Mouse (Mus musculus) c-Kit-negative CD71-positive TER-119-positive erythroid progenitor cells, embryonic 14.5 days (primary cell): Measurements from ENCODE around the gene Slc17a6.
"Not testable (repeated sequence)": the region's sequence is repeated elsewhere in the genome, so short reads cannot be mapped to it uniquely, and the experiment has no call there.

ENCODE experiments used
- DNase-seq: peaks from one replicate; pipeline ENCODE4 v3.0.0-alpha.2; 2013; ENCODE audit warnings: low read depth, low spot score

Gene Slc17a6

DNA sequence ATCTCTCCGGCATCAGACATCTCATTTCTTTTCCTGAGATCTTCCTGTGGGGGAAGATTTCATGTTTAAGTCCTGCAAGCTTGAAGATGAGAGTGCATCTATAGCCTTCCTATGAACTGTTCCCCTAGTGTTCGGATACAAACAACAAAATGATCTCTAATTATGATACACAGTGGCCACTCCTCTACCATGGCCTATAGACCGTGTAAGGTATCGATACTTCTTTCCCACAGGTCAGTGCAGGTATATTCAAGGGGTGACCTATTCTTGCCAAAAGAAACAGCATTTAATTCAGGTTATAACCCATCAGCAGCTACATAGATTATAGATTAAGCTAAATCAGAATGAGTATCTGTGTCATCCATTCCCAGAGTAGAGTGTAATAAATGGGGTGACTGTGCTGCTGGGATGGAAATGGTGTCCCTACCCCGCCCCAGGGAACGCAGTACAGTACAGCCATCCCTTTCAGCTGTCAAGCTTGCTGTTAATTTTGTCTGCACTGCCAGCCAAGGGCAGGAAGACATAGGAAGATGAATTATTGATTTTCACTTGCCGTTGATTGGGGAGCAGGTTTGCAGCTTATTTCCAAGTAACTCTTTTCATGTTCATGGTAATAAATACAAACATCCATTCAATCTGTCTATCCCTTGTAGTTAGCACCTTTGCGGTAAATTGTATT lies 71.9 kb downstream of the Slc17a6 start:
- DNase-seq: no peak

DNA sequence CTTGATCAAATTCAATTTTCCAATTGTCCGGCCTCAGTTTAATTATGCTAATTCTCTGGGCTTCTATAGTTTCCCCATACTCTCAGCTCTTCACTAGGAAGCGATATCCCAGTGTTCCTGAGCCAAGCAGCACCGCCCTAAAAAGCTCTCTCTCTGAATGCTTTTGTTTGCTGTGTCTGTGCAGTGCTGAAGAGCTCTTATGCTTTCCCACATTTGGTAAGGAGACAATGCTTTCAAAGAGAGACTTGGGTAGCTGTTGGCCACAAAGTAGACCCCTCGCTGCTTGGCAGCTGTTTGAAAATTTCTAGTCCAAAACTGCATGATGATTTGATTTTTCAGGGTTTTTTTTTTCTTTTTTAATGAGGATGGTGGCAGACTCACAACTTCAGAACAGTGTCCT lies 72.6 kb downstream of the Slc17a6 start:
- no peak for DNase-seq

DNA sequence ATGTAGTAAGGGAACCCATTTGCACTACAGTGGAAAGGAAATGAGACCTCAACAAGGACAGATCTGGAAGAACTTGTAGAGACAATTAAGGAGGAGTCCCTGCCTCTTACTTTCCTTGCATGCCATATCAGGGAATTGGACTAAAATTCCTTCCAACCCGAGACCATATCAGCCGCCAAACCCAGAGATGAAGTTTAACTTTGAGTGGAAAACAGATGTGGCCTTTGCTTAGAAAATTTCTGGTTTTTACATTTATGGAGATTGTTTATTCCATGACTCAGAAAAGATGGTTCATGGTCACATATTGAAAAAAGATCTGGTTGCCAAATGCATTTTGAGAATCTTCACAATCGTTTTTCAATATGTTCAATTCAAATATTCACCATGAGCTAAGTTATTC lies 87.7 kb downstream of the Slc17a6 start:
- no peak for DNase-seq

DNA sequence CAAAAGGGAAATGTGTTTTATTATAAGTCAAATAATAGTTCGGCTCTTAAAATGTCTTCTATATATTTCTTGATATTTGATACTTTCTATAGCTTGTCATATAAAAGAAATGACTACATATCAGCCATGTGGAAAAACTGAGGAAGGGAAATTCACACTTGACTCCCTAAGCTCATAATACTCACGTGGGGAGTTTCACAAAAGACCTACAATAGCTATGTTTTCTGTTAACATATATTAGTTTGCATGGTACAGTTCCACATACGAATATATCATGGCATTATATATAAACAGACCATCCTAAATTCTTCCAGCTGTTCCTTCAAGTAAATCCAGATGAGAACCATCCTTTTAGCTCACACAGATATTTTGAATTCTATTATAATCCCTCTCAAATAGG lies 88.5 kb downstream of the Slc17a6 start:
- DNase-seq: not testable (repeated sequence)

DNA sequence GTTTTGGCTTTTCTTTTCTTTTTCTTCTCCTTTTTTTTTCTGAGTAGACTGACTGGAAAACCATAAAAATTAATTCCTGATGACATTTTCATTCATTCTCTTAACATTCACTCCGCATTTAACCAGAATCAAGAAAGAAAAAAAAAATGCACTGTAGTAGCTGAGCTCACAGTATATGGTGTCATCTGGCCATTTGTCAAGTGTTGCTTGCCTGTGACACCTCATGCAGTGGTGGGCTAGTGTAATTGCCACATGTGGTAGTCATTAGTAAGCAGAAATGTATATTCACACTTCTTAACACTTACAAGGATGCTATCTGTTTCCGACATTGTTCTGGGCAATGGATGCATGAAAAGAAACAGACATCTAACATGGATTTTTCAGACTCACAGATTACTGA lies 94.0 kb downstream of the Slc17a6 start:
- no peak for DNase-seq
